Mouse (Mus musculus) testis, adult 2 months (tissue): Measurements from ENCODE around the gene Hist1h2bb. TPM values are rescaled to one million over a fixed set of nuclear protein-coding genes. Genes with fewer than 3 reads are reported as not detected.
"Not testable (repeated sequence)": the region's sequence is repeated elsewhere in the genome, so short reads cannot be mapped to it uniquely, and the experiment has no call there.

Experiments used
- H3K27ac ChIP-seq: fragments of 200-500 bp; 2 replicates; pipeline ENCODE4 v1.5.1; 2012; ENCODE audit warnings: low read depth, low read length; ENCODE audit not compliant: control insufficient read depth, insufficient read depth
- H3K27me3 ChIP-seq: fragments of 200-500 bp; 2 replicates; pipeline ENCODE4 v1.6.1; 2012; ENCODE audit warnings: mild to moderate bottlenecking, low read length, moderate library complexity; ENCODE audit not compliant: control insufficient read depth, insufficient read depth
- H3K36me3 ChIP-seq: fragments of 200-500 bp; 2 replicates; pipeline ENCODE4 v1.6.1; 2012; ENCODE audit warnings: mild to moderate bottlenecking, low read length; ENCODE audit not compliant: control insufficient read depth, insufficient read depth
- H3K4me1 ChIP-seq: fragments of 200-500 bp; 2 replicates; pipeline ENCODE4 v1.6.1; 2012; ENCODE audit warnings: low read length; ENCODE audit not compliant: control insufficient read depth, insufficient read depth
- H3K4me3 ChIP-seq: fragments of 200-500 bp; 2 replicates; pipeline ENCODE4 v1.5.1; 2012; ENCODE audit warnings: low read depth, mild to moderate bottlenecking, low read length, moderate library complexity, mixed read lengths; ENCODE audit not compliant: control insufficient read depth
- CTCF ChIP-seq: fragments of 200-500 bp; IDR thresholded peaks from 2 replicates; pipeline ENCODE4 v1.5.1; 2012; ENCODE audit warnings: low read depth, mild to moderate bottlenecking, inconsistent platforms, low read length, moderate library complexity; ENCODE audit not compliant: control insufficient read depth, insufficient read depth, insufficient replicate concordance
- POLR2A ChIP-seq: fragments of 200-500 bp; IDR thresholded peaks from 2 replicates; pipeline ENCODE4 v1.6.1; 2012; ENCODE audit warnings: low read depth, mild to moderate bottlenecking, inconsistent platforms, low read length, moderate library complexity; ENCODE audit not compliant: control insufficient read depth
- polyA plus RNA-seq: library from polyadenylated mRNA; depleted of rRNA; stranded (reverse); fragments of >200 nt; gene quantifications from 2 replicates; pipeline ENCODE4 v1.2.3, GENCODE M21; 2012

Hist1h2bb gene
- polyA plus RNA-seq, 1 experiment: 3.9 TPM

GRCm38 (mm10) chr13:23764324-23765171, 18.0 kb downstream of the Hist1h2bb start:
- TF ChIP-seq POLR2A (no peak), CTCF (no peak)
- Histone ChIP-seq H3K4me1 (peaks cover 9% of the 10 kb centered on the region), H3K27ac (peak overlapping the region; percentile 69)

GRCm38 (mm10) chr13:23765172-23765513, 18.6 kb downstream of the Hist1h2bb start:
- Histone ChIP-seq H3K27me3 (no peaks in the 10 kb centered on the region), H3K27ac (peak overlapping the region; percentile 50; the same call in 1 of the 2 replicates), H3K36me3 (no peaks in the 10 kb centered on the region), H3K4me3 (no peak overlapping the region), H3K4me1 (peaks cover 9% of the 10 kb centered on the region)
- TF ChIP-seq CTCF: no peak

More at GRCm38 (mm10) chr13:23764324-23765171, 18.0 kb downstream of the Hist1h2bb start:
- H3K4me3 ChIP-seq: peak overlapping the region; percentile 72
- H3K27me3 ChIP-seq: no peaks in the 10 kb centered on the region
- H3K36me3 ChIP-seq: no peaks in the 10 kb centered on the region

- TF ChIP-seq CTCF (no peak), POLR2A (no peak)
- Histone ChIP-seq H3K27ac (no peak overlapping the region), H3K27me3 (no peaks in the 10 kb centered on the region), H3K4me3 (no peak overlapping the region), H3K36me3 (no peaks in the 10 kb centered on the region), H3K4me1 (peaks cover 9% of the 10 kb centered on the region)
Observed at GRCm38 (mm10) chr13:23766772-23767171, 20.2 kb downstream of the Hist1h2bb start.

GRCm38 (mm10) chr13:23768834-23769397, 22.4 kb downstream of the Hist1h2bb start:
- Histone ChIP-seq H3K36me3 (no peaks in the 10 kb centered on the region), H3K27ac (no peak overlapping the region), H3K4me3 (no peak overlapping the region), H3K27me3 (no peaks in the 10 kb centered on the region), H3K4me1 (peaks cover 16% of the 10 kb centered on the region)
- no peak for TF ChIP-seq POLR2A
- TF ChIP-seq CTCF: no peak

- H3K27ac ChIP-seq, H3K36me3 ChIP-seq, H3K4me3 ChIP-seq, H3K27me3 ChIP-seq: not testable (repeated sequence)
- peaks cover 14% of the 10 kb centered on the region for H3K4me1 ChIP-seq
Observed at GRCm38 (mm10) chr13:23769613-23770012, 23.1 kb downstream of the Hist1h2bb start, which contains the start of gene Trim38. TSS of gene Trim38 (plus strand) at chr13:23769913.

GRCm38 (mm10) chr13:23772561-23773313, 26.2 kb downstream of the Hist1h2bb start:
- Histone ChIP-seq H3K4me3 (peak overlapping the region; percentile 40; the same call in 1 of the 2 replicates), H3K27ac (0 out of 2 replicates have a peak overlapping the region, but pooled peaks have one; percentile 18), H3K36me3 (no peaks in the 10 kb centered on the region), H3K4me1 (peaks cover 9% of the 10 kb centered on the region), H3K27me3 (no peaks in the 10 kb centered on the region)
- TF ChIP-seq CTCF (no peak), POLR2A (no peak)

GRCm38 (mm10) chr13:23778339-23778738, 31.8 kb downstream of the Hist1h2bb start:
- Histone ChIP-seq H3K4me3 (peak overlapping the region; percentile 30), H3K27ac (no peak overlapping the region), H3K4me1 (no peaks in the 10 kb centered on the region; the same call in 1 of the 2 replicates), H3K27me3 (no peaks in the 10 kb centered on the region), H3K36me3 (no peaks in the 10 kb centered on the region)
- TF ChIP-seq CTCF: no peak
- no peak for TF ChIP-seq POLR2A
